10 mouse cellular contexts compared by ENCODE assay signal in the genomic region with DNA sequence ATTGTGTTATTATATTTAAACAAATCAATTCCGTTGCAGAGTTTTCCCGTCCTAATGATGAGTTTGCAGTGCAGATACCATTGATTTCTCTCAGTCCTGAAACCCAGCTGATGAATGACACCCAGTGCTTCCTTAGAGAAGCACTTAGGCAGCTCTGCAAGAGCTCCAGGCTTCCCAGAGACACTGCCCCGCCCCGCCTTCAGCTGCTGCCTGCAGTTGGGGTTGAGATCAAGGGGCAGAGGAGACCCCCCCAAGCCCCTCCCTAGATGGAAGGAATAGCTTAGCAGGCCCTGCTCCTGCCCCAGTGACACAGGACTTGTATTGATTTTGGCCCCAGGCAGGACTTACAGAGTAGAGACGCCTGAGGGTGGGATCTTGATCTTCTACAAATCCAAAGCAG. TPM values are rescaled to one million over a fixed set of nuclear protein-coding genes. Genes with fewer than 3 reads are reported as not detected.
DNase-seq lines count a peak whose midpoint lies in the region; ATAC-seq and TF ChIP-seq lines count a peak whose summit lies in the region.
"Had no signal": no experiment of that assay in that cellular context is flagged by ENCODE, and none has a peak within 500 bp of the region (broad histone marks: within the 10 kb centered on the region; RNA-seq: fewer than 3 reads in every experiment).

No protein-coding gene starts in this region.

- DNase-seq in cerebellum, adult 2 months, result no peak
- DNase-seq in cerebellum, adult 9-11 months, result no peak
- DNase-seq in liver, result no peak
- no peak for DNase-seq in hindbrain, postnatal 0 days (ENCODE audit: low spot score)
- no peak for DNase-seq in adrenal gland, adult (ENCODE audit: inconsistent age in 2 of 2, low spot score in 1 of 2)
- DNase-seq: adrenal gland, postnatal 10 days; cerebellum, postnatal 14 days had no signal

- no peaks in the 10 kb centered on the region for H3K9me3 ChIP-seq in liver, embryonic 12.5 days (replicated peaks)
- no peaks in the 10 kb centered on the region for H3K9me3 ChIP-seq in hindbrain, postnatal 0 days (ENCODE audit: low read length)
- no peaks in the 10 kb centered on the region for H3K9me3 ChIP-seq in neural tube, embryonic 13.5 days

- no peak overlapping the region for H3K4me2 ChIP-seq in liver, embryonic 12.5 days
- no peak overlapping the region for H3K4me2 ChIP-seq in hindbrain, postnatal 0 days (ENCODE audit: low read depth, low read length)
- H3K4me2 ChIP-seq in neural tube, embryonic 13.5 days, result no peak overlapping the region

- H3K36me3 ChIP-seq in liver, embryonic 12.5 days, result peaks cover 7% of the 10 kb centered on the region; the same call in 1 of the 2 replicates
- H3K36me3 ChIP-seq in hindbrain, postnatal 0 days (ENCODE audit: insufficient read depth, low read length), result peaks cover 5% of the 10 kb centered on the region; the same call in 1 of the 2 replicates
- H3K36me3 ChIP-seq in neural tube, embryonic 13.5 days, result peaks cover 24% of the 10 kb centered on the region

- H3K9ac ChIP-seq in liver, embryonic 12.5 days, result no peak overlapping the region
- H3K9ac ChIP-seq in hindbrain, postnatal 0 days (replicated peaks; ENCODE audit: low read length), result no peak overlapping the region
- H3K9ac ChIP-seq in neural tube, embryonic 13.5 days, result peak overlapping the region; percentile 45; the same call in 1 of the 2 replicates

- H3K4me1 ChIP-seq in cerebellum, adult 2 months (ENCODE audit: control insufficient read depth, insufficient read depth, low read length), result peaks cover 88% of the 10 kb centered on the region
- H3K4me1 ChIP-seq in liver, embryonic 12.5 days, result peaks cover 90% of the 10 kb centered on the region
- H3K4me1 ChIP-seq in hindbrain, postnatal 0 days (ENCODE audit: insufficient read depth, low read length), result peaks cover 42% of the 10 kb centered on the region
- peaks cover 87% of the 10 kb centered on the region for H3K4me1 ChIP-seq in neural tube, embryonic 13.5 days (replicated peaks)

- H3K27ac ChIP-seq in cerebellum, adult 2 months (ENCODE audit: insufficient read depth, low read length), result 0 out of 2 replicates have a peak overlapping the region, but pooled peaks have one; percentile 10
- 0 out of 2 replicates have a peak overlapping the region, but pooled peaks have one; percentile 1 for H3K27ac ChIP-seq in liver, embryonic 12.5 days
- peak overlapping the region; percentile 52; the same call in 1 of the 2 replicates for H3K27ac ChIP-seq in hindbrain, postnatal 0 days
- H3K27ac ChIP-seq in neural tube, embryonic 13.5 days (replicated peaks), result peak overlapping the region; percentile 68

- no peak for TF ChIP-seq CTCF in cerebellum, adult 2 months (IDR thresholded peaks at IDR 0.05; ENCODE audit: borderline replicate concordance, insufficient read depth, low read depth, low read length)
- no peak for TF ChIP-seq CTCF in hindbrain, postnatal 0 days (IDR thresholded peaks at IDR 0.05; ENCODE audit: low read depth)

- no peak for TF ChIP-seq POLR2A in cerebellum, adult 2 months (IDR thresholded peaks at IDR 0.05; ENCODE audit: borderline replicate concordance, insufficient read depth, low read length)

- 36% methylated on average over 5 of the region's 5 CpGs for WGBS in cerebellum, adult 2 months
- 41% methylated on average over 5 of the region's 5 CpGs for WGBS in liver, embryonic 12.5 days (ENCODE audit: insufficient replicate concordance)
- WGBS in hindbrain, postnatal 0 days, result 32% methylated on average over 5 of the region's 5 CpGs
- 23% methylated on average over 5 of the region's 5 CpGs for WGBS in neural tube, embryonic 13.5 days

- H3K27me3 ChIP-seq in cerebellum, adult 2 months (ENCODE audit: control insufficient read depth, insufficient read depth, low read length), result no peaks in the 10 kb centered on the region
- H3K27me3 ChIP-seq in liver, embryonic 12.5 days (replicated peaks), result no peaks in the 10 kb centered on the region
- no peaks in the 10 kb centered on the region for H3K27me3 ChIP-seq in hindbrain, postnatal 0 days (ENCODE audit: insufficient read depth, low read length)
- H3K27me3 ChIP-seq in neural tube, embryonic 13.5 days, result no peaks in the 10 kb centered on the region

- H3K4me3 ChIP-seq in cerebellum, adult 2 months (replicated peaks; ENCODE audit: insufficient read depth, low read depth, low read length), result no peak overlapping the region
- H3K4me3 ChIP-seq in liver, embryonic 12.5 days, result no peak overlapping the region
- H3K4me3 ChIP-seq in hindbrain, postnatal 0 days (ENCODE audit: low read length), result no peak overlapping the region
- H3K4me3 ChIP-seq in neural tube, embryonic 13.5 days, result no peak overlapping the region

- no peak for ATAC-seq in liver, embryonic 12.5 days
- no peak for ATAC-seq in hindbrain, postnatal 0 days
- ATAC-seq in neural tube, embryonic 13.5 days (ENCODE audit: low read depth), result no peak
- no peak for ATAC-seq in frontal cortex, adult (ENCODE audit: low TSS enrichment)

RNA-seq across cellular contexts. Expression of a gene that starts 53.0 kb away (rescaled TPM):
- polyA plus RNA-seq in cerebellum, adult 2 months (2012; rRNA removed), result 63.7 and 72.5 TPM in 2 replicates
- 9.1 and 10.2 TPM in 2 replicates for polyA plus RNA-seq in liver, embryonic 12.5 days (2016; fragmentation: Nextera tagmentation; extraction: Ambion mirVana)
- 129 and 135 TPM in 2 replicates for total RNA-seq in hindbrain, postnatal 0 days (2014; rRNA removed)
- polyA plus RNA-seq in hindbrain, postnatal 0 days (2015; fragmentation: Nextera tagmentation; extraction: Ambion mirVana), result 41.9 and 50.6 TPM in 2 replicates
- polyA plus RNA-seq in neural tube, embryonic 13.5 days (2015; fragmentation: Nextera tagmentation; extraction: Ambion mirVana), result 57.2 and 66.2 TPM in 2 replicates

Comparison
In these comparisons a context has a peak if more than half of its experiments do, and no peak if none do; other contexts are left out.
1. H3K27ac ChIP-seq: peak in every context shown above with its lines; median percentile 68 in neural tube, embryonic 13.5 days; 52 in hindbrain, postnatal 0 days; 10 in cerebellum, adult 2 months; 1 in liver, embryonic 12.5 days.